Mouse (Mus musculus) lung, embryonic 16.5 days (tissue): ENCODE measurements at regions not wholly inside any gene's neighbourhood (a gene's known extent, or its start where the extent isn't known, plus 50 kb on each side); places are given as distances from the start of the nearest gene placed in this dataset.

ENCODE experiments used
- ATAC-seq: fragments of 200-750 bp; cut with Nextera tagmentation; 2 replicates; pipeline ENCODE4 v1.8.0; 2017; ENCODE audit warnings: low read depth, mild to moderate bottlenecking, moderate library complexity
- H3K27ac ChIP-seq: fragments of 300-500 bp; sonication (generic); 2 replicates; pipeline ENCODE4 v1.5.1; 2014; ENCODE audit warnings: mild to moderate bottlenecking, control low read depth, low read length
- H3K27me3 ChIP-seq: fragments of 300-500 bp; sonication (generic); 2 replicates; pipeline ENCODE4 v1.6.1; 2014; ENCODE audit warnings: low read depth, low read length, mixed read lengths; ENCODE audit not compliant: control insufficient read depth, insufficient read depth
- H3K36me3 ChIP-seq: fragments of 300-500 bp; sonication (generic); 2 replicates; pipeline ENCODE4 v1.6.1; 2014; ENCODE audit warnings: low read length; ENCODE audit not compliant: control insufficient read depth, insufficient read depth
- H3K4me1 ChIP-seq: fragments of 300-500 bp; sonication (generic); replicated peaks from 2 replicates; pipeline ENCODE4 v1.6.1; 2014; ENCODE audit warnings: low read length, mixed read lengths; ENCODE audit not compliant: control insufficient read depth, insufficient read depth
- H3K4me2 ChIP-seq: fragments of 300-500 bp; sonication (generic); 2 replicates; pipeline ENCODE4 v1.6.1; 2014; ENCODE audit warnings: low read depth, low read length, control low read depth
- H3K4me3 ChIP-seq: fragments of 300-500 bp; sonication (generic); 2 replicates; pipeline ENCODE4 v1.5.1; 2014; ENCODE audit warnings: mild to moderate bottlenecking, low read length, control low read depth
- H3K9ac ChIP-seq: fragments of 300-500 bp; sonication (generic); 2 replicates; pipeline ENCODE4 v1.6.1; 2014; ENCODE audit warnings: low read length, control low read depth
- H3K9me3 ChIP-seq: fragments of 300-500 bp; sonication (generic); 2 replicates; pipeline ENCODE4 v1.6.1; 2016; ENCODE audit warnings: low read length; ENCODE audit not compliant: control insufficient read depth
- WGBS: fragments of 180-500 bp; shearing (Covaris S2); extraction: QIAGEN DNeasy Blood & Tissue Kit; methylation state at CpG from one replicate; pipeline ENCODE4 v1.1.7; 2014; 5-methylcytosine and 5-hydroxymethylcytosine counted together

DNA sequence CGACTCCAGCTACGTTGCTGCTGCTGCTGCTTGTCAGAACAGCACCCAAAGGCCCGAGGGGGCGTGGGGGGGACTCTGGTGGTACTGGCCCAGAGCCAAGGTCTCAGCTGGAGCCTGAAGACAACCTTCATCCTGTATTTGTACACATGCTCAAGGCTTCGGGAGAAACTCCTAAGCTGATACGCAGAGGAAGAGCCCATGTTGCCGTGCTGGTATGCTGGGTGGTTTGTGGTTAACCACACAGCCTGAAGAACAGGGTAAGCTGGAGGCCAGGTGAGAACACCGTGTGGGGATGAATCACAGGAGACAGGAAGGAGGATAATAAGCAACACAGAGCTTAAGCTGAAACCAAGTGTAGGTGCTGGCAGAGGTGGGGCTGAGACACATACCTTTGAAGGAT lies 68.9 kb upstream of the Atl2 start:
- no peak overlapping the region for H3K27ac ChIP-seq
- no peak overlapping the region for H3K4me2 ChIP-seq
- no peaks in the 10 kb centered on the region for H3K36me3 ChIP-seq
- 58% methylated on average over 8 of the region's 8 CpGs for WGBS
- H3K4me3 ChIP-seq = no peak overlapping the region
- H3K4me1 ChIP-seq = peaks cover 11% of the 10 kb centered on the region
- no peak overlapping the region for H3K9ac ChIP-seq
- H3K27me3 ChIP-seq = no peaks in the 10 kb centered on the region
- H3K9me3 ChIP-seq = no peaks in the 10 kb centered on the region
- no peak for ATAC-seq

DNA sequence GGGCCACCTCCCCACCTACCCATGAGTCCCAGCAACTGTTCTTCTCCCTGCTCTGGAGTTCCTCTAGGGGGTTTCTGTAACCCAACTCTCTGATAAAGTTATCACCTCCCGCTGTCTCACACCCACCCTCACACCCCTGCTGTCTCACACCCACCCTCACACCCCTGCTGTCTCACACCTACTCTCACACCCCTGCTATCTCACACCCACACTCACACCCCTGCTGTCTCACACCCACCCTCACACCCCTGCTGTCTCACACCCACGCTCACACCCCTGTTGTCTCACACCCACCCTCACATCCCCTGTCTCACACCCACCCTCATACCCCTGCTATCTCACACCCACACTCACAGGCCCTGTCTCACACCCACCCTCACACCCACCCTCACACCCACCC lies 67.4 kb upstream of the Atl2 start:
- ATAC-seq = no peak
- no peak overlapping the region for H3K4me2 ChIP-seq
- H3K9ac ChIP-seq = no peak overlapping the region
- no peaks in the 10 kb centered on the region for H3K36me3 ChIP-seq
- no peak overlapping the region for H3K4me3 ChIP-seq
- no peaks in the 10 kb centered on the region for H3K9me3 ChIP-seq
- WGBS = 71% methylated on average over 2 of the region's 2 CpGs
- no peaks in the 10 kb centered on the region for H3K27me3 ChIP-seq
- no peak overlapping the region for H3K27ac ChIP-seq
- peaks cover 5% of the 10 kb centered on the region for H3K4me1 ChIP-seq

DNA sequence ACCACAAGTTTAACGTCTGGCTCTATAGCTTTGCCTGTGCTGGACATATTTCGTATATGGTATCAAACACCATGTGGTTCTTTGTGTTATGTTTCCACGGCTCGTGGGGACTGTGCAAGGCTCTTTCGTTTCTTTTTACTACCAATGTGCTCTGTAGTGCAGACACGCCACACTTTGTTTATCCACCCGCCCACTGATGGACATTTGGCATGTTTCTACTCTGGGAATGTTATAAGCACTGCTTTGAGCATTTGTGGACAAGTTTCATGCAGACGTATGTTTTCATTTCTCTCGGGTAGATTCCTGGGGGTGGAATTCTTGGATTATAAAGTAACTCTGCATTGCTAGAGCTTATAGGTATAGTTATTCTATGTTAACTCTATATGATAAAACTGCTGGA lies 65.5 kb upstream of the Atl2 start:
- no peak for ATAC-seq
- no peaks in the 10 kb centered on the region for H3K27me3 ChIP-seq
- no peaks in the 10 kb centered on the region for H3K36me3 ChIP-seq
- H3K4me3 ChIP-seq = no peak overlapping the region
- no peak overlapping the region for H3K27ac ChIP-seq
- H3K4me2 ChIP-seq = no peak overlapping the region
- H3K9ac ChIP-seq = no peak overlapping the region
- H3K9me3 ChIP-seq = no peaks in the 10 kb centered on the region
- peaks cover 5% of the 10 kb centered on the region for H3K4me1 ChIP-seq
- WGBS = 39% methylated on average over 9 of the region's 9 CpGs

DNA sequence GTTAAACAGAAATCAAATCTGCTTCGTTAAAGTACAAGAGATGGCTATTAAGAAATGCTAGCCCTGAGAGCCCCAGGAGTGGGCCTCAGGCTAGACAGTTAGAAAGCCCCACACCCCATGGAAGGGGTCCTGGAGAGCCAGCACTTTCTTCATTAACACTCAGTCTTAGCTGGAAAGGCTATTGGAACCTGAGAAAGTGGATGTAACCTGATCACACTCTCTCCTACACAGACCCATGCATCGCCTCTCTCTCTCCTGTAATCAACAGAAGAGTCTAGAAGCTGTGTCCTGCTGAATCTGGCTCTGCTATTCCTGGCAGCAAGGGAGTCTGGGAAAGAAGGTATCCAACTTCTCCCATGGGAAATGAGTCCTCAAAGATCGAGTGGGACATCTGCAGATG lies 64.8 kb upstream of the Atl2 start:
- H3K9ac ChIP-seq = no peak overlapping the region
- no peaks in the 10 kb centered on the region for H3K9me3 ChIP-seq
- H3K27ac ChIP-seq = no peak overlapping the region
- no peak overlapping the region for H3K4me2 ChIP-seq
- 36% methylated on average over 3 of the region's 3 CpGs for WGBS
- no peak for ATAC-seq
- no peaks in the 10 kb centered on the region for H3K27me3 ChIP-seq
- H3K4me3 ChIP-seq = no peak overlapping the region
- no peaks in the 10 kb centered on the region for H3K36me3 ChIP-seq
- peaks cover 5% of the 10 kb centered on the region for H3K4me1 ChIP-seq

DNA sequence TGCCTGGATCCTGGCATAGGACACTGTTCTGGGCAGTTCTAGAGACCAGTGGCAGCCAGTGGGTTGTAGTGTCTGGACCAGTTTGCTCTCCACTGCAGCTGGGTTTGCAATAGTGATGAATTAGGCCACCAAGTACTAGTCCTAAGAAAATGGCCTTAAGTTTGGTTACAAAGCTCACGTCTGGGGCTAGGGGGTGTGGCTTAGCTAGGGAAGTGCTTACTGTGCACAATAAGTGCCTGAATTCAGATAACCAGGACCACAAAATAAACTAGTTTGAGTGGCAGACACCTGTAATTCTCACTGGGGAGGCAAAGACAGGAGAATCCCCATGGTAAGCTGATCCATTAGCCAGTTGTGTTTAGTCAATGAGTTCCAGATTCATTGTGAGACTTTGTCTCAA lies 59.3 kb upstream of the Atl2 start:
- H3K36me3 ChIP-seq = no peaks in the 10 kb centered on the region
- no peak overlapping the region for H3K27ac ChIP-seq
- peaks cover 8% of the 10 kb centered on the region for H3K4me1 ChIP-seq
- no peak overlapping the region for H3K4me2 ChIP-seq
- whole genome bisulfite sequencing = 12% methylated on average over 1 of the region's 1 CpGs
- ATAC-seq = no peak
- no peak overlapping the region for H3K4me3 ChIP-seq
- H3K27me3 ChIP-seq = no peaks in the 10 kb centered on the region
- H3K9ac ChIP-seq = no peak overlapping the region
- H3K9me3 ChIP-seq = no peaks in the 10 kb centered on the region

DNA sequence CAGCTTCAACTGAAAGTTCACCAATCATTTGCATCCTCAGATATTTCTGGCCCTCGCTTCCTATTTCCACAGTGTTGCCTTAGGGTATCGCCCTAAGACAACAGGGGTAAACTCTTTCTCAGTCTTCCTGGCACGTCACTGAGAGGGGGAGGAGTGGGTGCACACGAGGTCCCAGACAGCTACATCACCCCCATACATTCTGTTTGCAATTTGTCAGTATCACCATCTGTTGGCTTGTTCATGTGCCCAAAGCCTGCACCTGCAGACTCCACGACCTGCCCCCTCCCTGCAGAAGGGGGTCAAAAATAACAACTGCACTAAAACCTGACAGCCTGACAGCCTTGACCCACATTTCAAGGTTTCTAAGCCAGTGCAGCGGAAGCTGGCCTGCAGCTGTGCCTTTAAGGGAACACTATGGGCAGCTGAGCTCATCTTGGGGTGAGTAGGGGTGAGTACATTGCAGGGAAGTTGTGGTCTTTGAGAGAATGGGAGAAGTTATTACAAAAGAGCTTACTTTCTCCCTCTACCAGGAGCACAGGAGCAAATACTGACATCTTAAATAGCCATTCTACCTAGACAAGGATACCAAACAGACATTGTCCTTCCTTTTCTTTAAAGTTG lies 58.8 kb upstream of the Atl2 start:
- H3K4me1 ChIP-seq = peaks cover 10% of the 10 kb centered on the region
- 50% methylated on average over 6 of the region's 6 CpGs for WGBS
- no peak overlapping the region for H3K4me2 ChIP-seq

DNA sequence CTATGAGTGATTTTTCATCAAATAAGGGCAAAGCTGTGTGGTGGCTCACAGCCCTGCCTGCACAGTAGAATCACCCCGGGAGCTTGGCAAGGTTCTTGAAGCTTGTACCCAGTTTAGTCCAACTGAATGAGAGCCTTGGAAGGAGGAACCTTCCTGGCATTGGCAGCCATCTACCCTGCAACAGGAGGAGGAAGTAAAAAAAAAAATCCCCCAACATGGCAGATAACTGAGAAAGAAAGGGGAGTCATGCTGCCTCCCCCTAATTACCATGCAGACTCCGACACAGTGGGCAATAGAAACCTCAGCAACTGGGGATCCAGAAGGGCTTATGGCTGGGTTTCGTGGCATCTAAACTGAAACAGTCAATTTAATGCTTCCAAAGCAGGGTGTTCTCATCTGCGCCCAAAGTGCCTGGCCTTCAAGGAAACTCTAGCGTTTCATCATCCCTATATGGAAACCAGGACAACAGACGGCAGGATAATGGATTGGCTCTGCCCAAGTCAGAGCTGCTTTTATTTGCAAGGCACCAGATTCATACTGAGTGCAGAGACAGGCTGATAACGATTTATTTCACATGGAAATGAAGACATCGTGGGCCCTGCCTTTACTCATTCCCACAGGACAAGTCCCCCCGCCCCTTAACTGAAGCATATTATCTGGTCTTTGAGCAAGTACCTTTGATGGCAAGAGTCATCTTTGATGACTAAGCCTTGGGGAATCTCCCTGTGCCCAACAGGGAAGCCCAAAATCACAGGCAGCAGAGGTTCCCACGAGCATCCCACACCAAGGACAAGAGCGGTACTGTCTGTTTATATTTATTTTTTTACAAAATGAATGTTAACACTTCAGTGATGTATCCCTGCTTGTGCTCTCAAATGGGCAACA lies 52.9 kb upstream of the Atl2 start:
- no peak for ATAC-seq
- 51% methylated on average over 11 of the region's 11 CpGs for WGBS

More for the DNA sequence above, 58.8 kb upstream of the Atl2 start:
- no peak overlapping the region for H3K27ac ChIP-seq
- H3K36me3 ChIP-seq = no peaks in the 10 kb centered on the region
- ATAC-seq = no peak
- H3K9me3 ChIP-seq = no peaks in the 10 kb centered on the region
- H3K27me3 ChIP-seq = no peaks in the 10 kb centered on the region
- H3K4me3 ChIP-seq = no peak overlapping the region
- no peak overlapping the region for H3K9ac ChIP-seq

More for the DNA sequence above, 52.9 kb upstream of the Atl2 start:
- no peak overlapping the region for H3K4me2 ChIP-seq
- H3K27ac ChIP-seq = no peak overlapping the region
- no peaks in the 10 kb centered on the region for H3K9me3 ChIP-seq
- H3K4me3 ChIP-seq = no peak overlapping the region
- no peak overlapping the region for H3K9ac ChIP-seq
- H3K36me3 ChIP-seq = no peaks in the 10 kb centered on the region
- H3K4me1 ChIP-seq = peaks cover 17% of the 10 kb centered on the region
- H3K27me3 ChIP-seq = no peaks in the 10 kb centered on the region
